Mouse (Mus musculus) neutrophil, adult 5-6 weeks (primary cell): ENCODE data around the gene Tiam2. TPM values are rescaled to one million over a fixed set of nuclear protein-coding genes. Genes with fewer than 3 reads are reported as not detected.

Experiments used
- ATAC-seq: fragments of 151-379, 151-347 bp; 2 replicates; pipeline ENCODE4 v1.8.0; 2017; ENCODE audit warnings: mild to moderate bottlenecking, moderate TSS enrichment; ENCODE audit not compliant: insufficient number of reproducible peaks, poor library complexity, low FRiP score, severe bottlenecking; ENCODE audit errors: extremely low read depth
- total RNA-seq: library from RNA; stranded (forward); fragments of 200-1000 nt; gene quantifications from 2 replicates; pipeline ENCODE4 v1.2.3, GENCODE M21; 2017

The Tiam2 gene
- total RNA-seq, 1 experiment from 2014 or later: 11.2 TPM

DNA sequence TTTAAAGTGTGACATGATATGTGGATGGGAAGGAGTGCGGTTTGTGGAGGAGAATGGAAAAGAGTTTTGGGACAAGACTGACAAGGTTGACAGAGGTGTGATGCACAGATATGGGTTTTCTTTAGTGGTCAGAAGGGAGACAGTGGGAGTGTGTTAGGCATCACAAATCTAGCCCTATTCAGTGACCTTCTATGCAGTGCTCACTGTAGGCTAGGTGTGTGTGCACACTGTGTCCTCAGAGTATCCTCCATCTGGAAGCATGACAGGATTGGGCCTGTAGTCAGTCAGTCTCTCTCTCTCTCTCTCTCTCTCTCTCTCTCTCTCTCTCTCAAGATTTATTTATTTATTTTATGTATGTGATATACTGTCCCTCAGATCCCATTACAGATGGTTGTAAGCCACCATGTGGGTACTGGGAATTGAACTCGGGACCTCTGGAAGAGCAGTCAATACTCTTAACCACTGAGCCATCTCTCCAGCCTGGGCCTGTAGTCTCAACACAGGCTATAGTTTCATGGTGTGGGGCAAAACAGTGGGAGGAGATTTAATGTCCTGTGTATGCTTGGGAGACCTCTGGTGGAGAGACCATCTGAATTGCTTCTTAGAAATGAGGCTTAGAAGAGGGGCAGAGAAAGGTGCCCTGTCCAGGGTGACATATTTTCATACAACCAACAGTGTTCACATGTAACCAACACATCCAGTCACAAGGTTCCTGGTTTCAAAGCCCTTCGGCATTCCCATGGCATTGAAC lies 107.3 kb downstream of the Tiam2 start:
- no peak for ATAC-seq

DNA sequence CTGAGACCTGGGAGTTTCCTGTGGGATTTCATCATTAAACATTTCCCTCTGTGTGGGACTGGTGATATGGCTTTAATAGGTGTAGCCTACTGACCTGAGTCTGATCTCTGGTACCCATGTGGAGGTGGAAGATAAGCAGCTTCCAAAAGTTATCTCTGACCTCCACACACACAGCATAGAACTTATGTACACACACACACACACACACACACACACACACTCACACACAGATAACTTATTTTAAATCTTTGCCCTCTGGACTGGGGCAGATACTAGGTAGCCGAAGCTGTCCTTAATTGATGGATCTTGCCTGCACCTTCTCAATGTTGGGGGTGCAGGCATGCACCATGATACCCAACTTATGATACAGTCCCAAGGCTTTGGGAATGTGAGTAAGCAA lies 108.9 kb downstream of the Tiam2 start:
- ATAC-seq: no peak

DNA sequence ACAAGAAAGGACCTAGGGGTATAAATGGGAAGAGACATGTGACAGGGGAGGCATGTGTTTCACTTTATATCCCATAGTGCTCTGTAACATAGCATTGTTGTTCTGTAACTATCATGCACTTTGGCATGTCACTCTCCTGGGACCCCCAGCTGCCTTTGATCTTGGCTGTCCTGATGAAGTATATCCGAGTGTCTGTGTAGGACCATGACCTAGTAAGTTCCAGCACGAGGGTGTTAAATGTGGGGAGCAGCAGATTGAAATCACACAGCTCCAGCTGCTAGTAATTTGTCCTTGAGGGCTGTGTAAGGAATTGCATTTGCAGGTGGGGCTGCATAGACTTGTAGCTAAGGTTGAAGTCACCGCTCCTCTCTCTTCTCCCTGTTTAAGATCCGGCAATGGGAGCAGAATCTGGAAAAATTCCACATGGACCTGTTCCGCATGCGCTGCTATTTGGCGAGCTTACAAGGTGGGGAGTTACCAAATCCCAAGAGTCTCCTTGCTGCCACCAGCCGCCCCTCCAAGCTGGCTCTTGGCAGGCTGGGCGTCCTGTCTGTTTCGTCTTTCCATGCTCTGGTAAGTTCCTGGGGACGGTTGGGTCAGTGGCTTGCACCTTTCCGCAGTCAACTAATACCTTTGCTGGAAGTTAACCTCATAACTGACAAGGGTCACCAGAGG lies 110.6 kb downstream of the Tiam2 start:
- no peak for ATAC-seq

DNA sequence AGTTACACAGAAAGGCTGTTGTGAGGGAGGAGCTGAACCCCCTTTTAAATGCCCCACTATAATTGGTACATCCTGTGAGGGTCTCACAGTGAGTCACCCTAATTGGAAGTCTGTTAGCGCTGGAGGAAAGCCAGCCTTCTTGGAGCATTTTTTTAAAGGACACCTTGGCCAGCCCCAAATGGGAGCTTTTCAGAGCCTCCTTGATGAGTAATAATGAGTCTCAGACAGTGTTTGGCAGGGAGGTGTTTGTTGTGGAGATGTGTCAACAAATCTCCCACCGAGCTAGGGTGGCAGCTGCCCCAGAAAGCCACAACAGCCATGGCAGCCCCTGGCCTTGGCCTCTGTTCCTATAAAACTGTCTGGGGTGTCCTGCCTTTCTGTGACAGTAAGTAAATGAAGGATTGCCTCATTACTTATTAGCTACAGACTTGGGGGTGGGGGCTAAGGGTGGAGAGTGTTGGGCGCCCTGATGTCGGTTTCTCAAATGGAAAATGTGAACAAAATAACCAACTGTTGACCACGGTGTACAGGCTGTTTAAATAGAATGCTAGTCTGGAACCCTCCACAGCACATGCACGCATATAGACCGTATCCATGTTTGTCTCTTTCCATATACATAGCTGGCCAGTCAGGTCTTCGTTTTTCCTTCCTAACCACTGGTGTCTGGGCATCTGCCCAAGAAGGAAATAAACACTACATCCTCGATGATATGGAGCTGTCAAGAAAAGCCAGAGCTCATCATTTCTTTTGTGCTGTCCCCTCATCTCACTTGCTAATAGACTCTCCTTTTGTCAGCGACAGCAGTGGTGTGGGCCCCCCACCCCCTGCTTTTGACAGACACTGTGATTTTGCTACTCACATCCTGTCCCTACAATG lies 116.4 kb downstream of the Tiam2 start:
- no peak for ATAC-seq

DNA sequence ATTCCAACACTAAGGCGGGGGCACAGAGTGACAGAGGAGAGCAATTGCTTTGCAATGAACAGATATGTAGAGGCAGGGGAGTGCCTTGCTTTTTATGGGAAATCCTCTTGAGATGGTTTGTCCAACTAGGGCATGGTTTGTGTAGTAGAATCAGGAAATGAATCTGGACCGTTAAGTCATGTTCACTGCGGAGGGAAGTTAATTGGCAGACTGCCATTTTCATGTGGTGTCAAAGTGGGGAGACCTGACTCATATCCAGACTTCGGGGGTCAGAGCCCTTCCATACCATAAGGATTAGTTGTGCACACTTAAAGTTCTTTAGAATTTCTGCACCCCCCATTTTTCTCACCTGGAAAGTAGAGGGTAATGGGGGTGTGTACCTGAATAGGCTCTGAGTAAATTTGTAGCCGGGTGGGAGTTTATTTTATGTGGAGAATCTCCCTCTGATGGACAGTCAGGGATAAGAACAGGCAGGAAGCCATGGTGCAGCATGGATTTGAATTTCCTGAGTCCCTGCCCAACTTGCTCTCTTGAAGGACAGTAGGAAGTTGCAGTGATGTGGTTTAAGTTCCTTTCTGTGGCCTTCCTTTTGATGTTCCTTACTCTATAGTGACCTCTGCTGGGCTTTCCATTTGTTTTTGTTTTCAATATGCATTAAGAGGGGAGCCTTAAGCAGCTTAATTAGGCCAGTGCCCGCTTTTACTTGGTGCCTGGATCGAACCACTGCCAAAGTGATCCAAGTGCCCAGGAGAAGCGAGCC lies 120.0 kb downstream of the Tiam2 start:
- no peak for ATAC-seq

DNA sequence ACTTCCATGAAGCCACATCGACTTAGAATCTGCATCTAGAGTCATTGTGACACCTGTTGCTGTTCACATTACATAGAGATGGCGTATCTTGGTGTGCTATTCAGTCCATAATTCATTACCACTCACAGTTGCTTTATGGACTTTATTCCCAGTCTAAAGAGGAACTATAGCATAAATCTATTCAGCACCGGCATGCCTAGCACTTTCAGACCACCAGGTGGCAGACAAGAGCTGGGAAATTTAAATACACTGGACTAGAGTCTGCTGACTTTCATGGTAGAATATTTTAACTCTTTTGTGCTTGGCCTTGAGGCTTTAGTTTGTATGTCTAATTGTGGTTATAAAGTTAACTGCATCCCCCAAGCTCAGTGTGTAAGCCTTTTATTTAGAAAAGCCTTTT lies 122.4 kb downstream of the Tiam2 start:
- peak; percentile 47; the same call in 1 of the 2 replicates for ATAC-seq

DNA sequence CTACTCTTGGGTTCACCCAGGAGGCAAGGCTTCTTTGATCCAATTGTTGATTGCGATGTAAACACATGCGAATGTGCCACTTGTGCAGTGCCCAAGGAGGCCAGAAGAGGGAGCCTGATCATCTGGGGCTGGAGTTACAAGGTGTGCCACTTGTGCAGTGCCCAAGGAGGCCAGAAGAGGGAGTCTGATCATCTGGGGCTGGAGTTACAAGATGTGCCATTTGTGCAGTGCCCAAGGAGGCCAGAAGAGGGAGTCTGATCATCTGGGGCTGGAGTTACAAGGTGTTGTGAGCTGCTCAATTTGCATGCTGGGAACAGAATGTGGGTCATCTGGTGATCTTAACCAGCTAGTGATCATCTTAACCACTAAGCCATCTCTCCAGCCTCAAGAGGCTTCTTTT lies 124.7 kb downstream of the Tiam2 start:
- peak; percentile 90 for ATAC-seq

DNA sequence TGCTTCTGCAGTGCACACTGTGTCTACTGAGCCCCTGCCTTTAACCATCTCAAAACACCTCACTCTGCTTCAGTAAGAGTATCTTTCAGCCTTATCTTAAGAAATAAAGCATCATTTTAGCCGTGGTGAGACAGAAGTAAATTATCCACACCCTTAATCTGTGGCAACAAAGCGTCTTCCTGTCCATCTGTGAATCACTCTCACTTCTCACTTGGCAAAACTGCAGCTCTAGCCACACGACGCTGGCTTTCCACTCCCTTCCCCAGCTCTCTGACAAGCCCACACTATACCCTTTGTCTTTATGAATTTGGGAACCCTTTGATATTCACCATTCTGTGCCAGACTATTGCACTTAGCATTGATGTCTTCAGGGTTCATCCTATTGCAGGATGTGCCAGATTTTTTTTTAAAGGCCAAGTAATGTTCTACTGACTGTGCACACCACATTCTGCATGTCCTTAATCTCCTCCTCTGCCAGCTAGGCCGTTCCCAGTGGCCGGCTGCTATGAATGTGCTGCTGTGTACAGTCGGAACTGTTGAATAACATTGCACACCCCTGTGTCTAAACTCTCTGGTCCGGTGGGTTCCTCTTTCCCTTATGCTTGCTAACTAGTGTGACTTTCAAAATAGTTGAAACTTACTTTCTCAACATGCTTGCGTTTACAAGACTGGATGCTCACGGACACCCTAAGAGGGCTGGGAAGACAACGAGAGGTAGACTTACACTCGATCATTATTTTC lies 126.4 kb downstream of the Tiam2 start:
- ATAC-seq: no peak

DNA sequence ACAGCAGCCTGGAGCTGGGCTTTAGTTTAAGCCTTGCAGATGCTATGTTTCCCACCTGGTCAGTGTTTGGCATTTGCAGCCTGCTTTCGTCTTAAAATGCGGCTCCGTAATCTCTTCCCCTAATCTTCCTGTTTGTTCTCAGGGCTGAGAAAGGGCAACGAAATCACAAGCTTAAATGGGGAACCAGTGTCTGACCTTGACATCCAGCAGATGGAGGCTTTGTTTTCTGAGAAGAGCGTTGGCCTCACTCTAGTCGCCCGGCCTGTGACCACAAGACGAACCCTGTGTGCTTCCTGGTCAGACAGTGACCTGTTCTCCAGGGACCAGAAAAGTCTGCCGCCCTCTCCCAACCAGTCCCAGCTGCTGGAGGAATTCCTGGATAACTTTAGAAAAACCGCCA lies 127.6 kb downstream of the Tiam2 start:
- peak; percentile 17; the same call in 1 of the 2 replicates for ATAC-seq

DNA sequence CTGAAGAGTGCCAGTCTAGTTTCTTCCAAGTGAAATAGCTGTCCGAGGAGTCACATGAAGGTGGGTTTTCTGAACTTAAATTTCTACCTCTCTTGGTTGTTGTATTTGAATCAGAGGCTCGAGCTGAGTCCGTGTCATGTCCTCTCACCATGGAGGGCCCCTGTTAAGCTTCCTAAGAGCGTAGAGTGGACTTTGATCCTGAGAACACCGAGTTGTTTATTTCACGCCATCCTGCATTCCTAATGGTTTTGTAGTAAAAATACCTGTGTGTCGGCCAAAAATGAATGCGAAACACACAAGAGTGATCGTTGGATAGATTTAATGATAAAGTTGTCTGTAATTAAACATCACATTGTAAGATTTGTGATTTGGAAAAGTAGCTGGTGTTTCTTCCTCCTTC lies 128.5 kb downstream of the Tiam2 start:
- ATAC-seq: no peak

DNA sequence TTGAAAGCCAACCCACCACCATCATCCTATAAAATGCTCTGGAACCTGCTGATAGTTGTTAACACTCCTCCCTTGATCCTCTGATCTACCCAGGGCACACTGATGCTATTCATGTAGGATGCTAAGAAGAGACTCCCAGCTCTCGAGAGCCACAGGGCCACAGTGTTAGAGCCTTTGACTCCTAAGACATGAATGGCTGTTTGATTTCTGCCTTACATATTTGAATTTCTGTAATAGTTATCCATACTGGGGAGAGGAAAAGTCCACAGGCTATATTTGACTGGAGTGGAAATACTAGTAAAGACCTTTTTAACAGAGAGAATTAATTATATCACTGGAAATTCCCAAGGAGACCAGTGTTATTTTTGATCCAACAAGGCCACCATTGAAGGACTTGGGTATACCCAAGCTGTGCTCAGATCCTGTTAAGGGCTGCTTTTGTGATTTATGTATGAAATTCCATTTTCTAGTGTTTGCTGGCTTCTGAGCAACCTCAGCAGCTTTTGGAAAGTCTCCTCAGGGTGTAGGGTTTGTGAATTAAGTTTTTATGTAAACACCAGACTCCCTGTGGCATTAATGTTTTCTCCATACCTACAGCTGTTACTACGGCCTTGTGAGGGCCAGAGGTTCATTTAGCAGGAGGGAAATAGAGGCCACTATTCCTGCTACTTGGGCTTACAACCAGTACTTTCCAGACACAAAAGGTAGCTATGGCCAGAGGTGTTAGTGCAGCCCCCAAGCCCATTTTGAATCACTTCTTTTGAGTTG lies 131.7 kb downstream of the Tiam2 start:
- ATAC-seq: no peak

DNA sequence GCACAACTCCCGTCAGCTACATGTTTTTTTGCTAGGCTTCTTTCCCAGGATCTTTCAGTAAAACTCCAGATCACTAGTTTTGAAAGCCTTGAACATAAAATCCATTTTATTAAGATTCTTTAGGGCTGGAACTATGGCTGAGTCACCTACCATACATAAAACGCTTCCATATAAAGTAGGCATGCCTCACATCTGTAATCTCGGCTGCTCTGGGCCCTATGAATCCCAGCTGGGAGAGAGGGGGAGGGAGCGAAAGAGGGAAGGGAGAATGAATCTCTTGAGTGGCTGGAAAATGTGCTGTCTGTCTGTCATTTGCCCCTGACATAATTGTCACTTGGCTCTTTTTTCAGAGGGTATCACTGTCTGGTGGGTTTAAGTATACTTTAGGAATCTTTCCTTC lies 139.5 kb downstream of the Tiam2 start:
- no peak for ATAC-seq

DNA sequence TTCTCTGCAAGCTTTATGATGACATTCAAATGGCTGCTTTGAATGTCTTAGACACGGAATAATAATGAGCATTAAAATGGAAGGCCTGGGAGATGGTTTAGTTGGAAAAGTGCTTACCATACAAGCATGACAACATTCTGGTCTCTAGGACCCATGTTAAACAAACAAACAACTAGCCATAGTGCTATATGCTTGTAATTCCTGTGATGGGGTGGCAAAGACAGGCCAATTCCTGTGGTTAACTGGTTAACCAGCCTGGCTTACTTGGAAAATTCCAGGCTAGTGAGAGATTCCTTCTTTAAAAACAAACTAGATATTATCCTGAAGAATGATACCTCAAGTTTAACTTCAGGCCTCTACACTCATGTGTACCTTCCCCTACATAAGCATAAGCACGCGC lies 140.3 kb downstream of the Tiam2 start:
- no peak for ATAC-seq

DNA sequence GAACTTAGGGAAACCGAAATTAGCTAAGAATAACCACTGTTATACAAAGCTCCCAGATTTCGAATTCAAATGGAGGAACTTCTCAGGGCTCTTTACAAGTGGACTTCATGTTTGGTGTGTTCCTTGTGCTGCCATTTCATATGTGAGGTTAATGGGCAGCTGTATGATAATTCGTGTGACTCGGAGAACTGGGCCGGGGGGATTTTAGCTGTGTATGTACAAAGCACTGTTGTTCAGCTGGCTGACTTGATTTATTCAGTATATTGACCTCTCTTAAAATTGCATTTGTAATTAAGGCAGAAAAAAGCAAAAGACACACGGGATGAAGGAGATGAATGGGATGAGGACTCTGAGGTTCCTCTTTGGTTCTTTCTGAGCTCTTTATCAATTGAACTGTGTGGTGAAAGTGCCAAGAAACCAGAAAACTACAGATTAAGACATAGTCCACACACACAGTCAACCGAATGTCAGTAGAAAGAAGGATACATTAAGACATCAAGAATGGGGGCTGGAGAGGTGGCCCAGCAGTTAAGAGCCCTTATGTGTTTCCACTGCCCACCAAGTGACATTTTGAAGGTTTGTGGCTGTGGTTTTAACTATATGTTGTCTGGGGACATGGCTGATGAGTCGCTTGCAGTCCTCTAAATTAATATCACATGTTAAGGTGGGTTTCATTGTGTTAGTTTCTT lies 141.4 kb downstream of the Tiam2 start:
- no peak for ATAC-seq

DNA sequence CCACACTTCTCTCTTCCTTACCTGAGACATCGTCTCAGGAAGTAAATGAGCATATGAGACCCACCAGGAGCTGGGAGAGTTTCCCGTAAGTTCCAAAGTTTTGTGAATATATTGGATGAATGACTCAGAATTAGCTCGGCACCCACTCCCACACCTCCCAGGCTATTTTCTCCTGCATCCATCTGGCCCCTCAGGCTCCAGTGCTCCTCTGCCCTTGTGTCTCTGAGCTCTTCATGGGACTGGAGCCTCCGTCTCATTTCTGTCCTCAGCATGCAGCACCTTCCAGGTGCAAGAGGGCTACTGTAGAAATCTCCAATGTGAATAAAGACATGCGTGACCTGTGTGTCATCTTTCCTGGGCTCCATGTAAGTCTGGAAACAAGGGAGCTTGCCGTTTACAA lies 145.6 kb downstream of the Tiam2 start:
- no peak for ATAC-seq

DNA sequence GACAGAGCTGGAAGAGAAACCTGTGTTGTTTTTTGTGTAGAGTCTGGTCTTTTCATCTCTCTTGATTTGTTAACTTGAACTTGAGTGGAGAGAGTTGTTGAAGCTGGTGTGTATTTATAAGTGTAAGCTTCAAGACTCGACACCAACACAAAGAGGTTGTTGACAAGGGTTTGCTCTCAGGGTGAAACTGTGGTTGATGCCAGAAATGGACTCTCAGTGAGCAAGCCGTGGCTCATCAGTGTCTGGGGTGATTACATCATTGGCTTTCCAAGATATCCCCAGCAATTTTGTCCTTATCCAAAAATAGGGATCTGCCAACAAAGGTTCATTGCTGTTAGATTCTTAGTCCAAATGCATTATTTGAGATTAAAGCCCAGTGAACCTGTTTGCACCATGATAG lies 150.2 kb downstream of the Tiam2 start:
- no peak for ATAC-seq
